Mouse (Mus musculus): ENCODE measurements around the gene A930017K11Rik. TPM values are rescaled to one million over a fixed set of nuclear protein-coding genes. Genes with fewer than 3 reads are reported as not detected.

A930017K11Rik gene
- polyA plus RNA-seq, 1 experiment, result 0.25 TPM

DNA sequence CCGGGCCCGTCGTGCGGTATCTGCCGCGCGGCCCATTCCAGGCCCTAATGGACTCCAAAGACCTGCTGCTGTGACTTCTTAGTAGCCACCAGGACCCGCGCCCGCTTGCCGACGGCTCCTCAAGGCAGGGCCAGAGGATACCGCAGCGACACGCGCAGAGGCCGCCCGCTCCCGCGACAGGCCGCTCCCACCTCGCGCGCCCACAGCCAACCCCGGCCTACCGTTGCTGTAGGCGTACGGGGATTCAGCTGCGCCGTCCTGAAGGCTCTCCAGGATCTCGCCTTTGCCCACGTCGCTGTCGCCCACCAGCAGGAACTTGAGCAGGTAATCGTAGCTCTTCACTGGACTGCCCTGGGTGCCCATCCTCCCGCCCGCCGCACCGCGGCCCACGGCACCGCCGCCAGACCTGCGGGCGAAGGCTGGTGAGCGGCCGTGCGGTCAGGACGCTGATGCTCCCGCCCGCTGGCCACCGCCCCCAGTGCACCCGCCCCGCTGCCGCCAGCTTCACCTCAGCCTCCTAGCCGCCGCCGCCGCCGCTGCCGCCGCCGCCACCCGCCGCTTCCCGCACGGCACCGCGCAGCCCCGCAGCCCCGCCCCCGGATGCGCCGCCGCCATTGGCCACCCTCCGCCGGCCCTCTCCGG, 33.1 kb downstream of the A930017K11Rik start, which contains the start of gene Rab40c:
Rab40c (minus strand) TSS at position 584 of the 642 bp plus-strand sequence.
- Histone ChIP-seq H3K4me1 (ENCODE audit: control insufficient read depth) (peaks cover 67% of the 10 kb centered on the region), H3K36me3 (ENCODE audit: control insufficient read depth) (peaks cover 27% of the 10 kb centered on the region)

DNA sequence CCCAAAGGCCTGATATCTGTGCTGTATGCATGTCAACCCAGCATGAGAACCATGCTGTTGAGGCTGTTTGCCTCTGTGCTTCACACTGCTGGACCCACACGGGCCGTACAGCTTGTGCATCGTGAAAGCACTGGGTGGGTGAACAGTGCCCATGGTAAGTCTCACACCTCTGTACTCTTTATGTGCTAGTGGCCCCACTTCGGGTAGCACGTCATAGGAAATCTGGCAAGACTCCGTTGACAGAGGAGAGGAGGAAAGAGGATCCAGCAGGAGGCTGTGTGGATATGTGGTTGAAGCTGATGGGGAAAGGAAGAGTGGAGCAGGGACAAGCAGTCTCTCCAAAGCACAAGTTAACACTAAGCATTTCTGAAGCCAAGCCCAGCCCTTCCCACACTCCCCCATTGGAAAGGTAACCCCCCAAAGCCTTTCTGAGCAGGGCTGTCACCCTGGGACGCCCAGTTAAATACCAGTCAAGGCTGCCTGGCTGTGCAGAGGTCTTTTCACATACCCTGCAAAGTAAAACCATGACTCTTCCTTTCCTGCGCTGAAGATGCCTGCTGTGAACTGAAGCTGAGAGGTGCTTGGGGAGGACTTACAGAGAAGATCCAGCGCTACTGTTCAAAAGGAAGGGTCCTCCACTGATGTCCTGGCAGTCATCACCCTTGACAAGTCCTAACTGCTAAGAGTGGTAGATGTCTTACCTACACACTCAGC, 34.2 kb downstream of the A930017K11Rik start:
- TF ChIP-seq TAL1 (IDR thresholded peaks at IDR 0.05; ENCODE audit: low read length) (no peak), GATA1 (IDR thresholded peaks at IDR 0.05; ENCODE audit: low read length) (no peak)
- Histone ChIP-seq H3K4me1 (ENCODE audit: control insufficient read depth) (peaks cover 74% of the 10 kb centered on the region), H3K27me3 (ENCODE audit: control insufficient read depth) (no peaks in the 10 kb centered on the region), H3K4me3 (replicated peaks) (peak overlapping the region; percentile 73), H3K9me3 (ENCODE audit: control insufficient read depth, low read length) (no peaks in the 10 kb centered on the region), H3K36me3 (ENCODE audit: control insufficient read depth) (peaks cover 23% of the 10 kb centered on the region)

More for the DNA sequence above, 33.1 kb downstream of the A930017K11Rik start, which contains the start of gene Rab40c:
- H3K27me3 ChIP-seq (ENCODE audit: control insufficient read depth), result no peaks in the 10 kb centered on the region
- TF ChIP-seq TAL1 (IDR thresholded peaks at IDR 0.05; ENCODE audit: low read length) (no peak), GATA1 (IDR thresholded peaks at IDR 0.05; ENCODE audit: low read length) (no peak)
- peak within 1 kb of the TSS; percentile 73 for H3K4me3 ChIP-seq (replicated peaks)
- H3K9me3 ChIP-seq (ENCODE audit: control insufficient read depth, low read length), result no peaks in the 10 kb centered on the region

DNA sequence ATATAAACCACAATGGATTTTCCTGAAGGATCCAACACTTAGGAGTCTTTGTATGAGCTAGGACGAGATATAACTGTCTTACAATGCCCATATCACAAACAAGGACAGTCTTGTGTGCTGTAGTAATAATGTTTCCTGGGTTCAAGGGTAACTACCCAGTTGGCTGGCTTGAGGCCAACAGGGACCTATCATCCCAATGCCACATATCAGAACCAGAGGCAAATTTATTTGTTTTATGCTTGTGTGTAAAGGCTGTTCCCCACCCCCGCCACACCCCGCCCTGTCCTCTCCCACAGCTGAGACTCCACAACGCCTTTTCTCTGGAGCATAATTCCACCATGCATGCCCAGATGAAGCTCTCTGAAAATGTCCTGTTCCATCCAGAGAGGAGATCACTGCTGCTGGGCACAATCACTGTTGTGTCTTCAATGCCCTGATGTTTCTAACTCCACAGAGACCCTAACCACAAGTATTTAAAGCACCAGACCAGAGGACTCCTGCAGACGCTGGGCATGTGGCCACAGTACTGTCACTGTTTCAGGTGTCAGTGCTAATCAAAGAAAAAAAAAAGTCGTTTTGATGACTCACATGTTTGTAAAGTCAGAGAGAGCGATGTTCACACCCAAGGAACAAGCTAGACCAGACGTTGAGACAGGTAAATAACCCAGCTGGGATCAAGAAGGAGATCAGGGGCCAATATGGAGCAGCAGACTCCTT, 35.3 kb downstream of the A930017K11Rik start:
- Histone ChIP-seq H3K27me3 (ENCODE audit: control insufficient read depth) (no peaks in the 10 kb centered on the region), H3K9me3 (ENCODE audit: control insufficient read depth, low read length) (no peaks in the 10 kb centered on the region), H3K4me1 (ENCODE audit: control insufficient read depth) (peaks cover 72% of the 10 kb centered on the region), H3K4me3 (replicated peaks) (no peak overlapping the region), H3K36me3 (ENCODE audit: control insufficient read depth) (peaks cover 14% of the 10 kb centered on the region)
- TF ChIP-seq TAL1 (IDR thresholded peaks at IDR 0.05; ENCODE audit: low read length), result no peak

DNA sequence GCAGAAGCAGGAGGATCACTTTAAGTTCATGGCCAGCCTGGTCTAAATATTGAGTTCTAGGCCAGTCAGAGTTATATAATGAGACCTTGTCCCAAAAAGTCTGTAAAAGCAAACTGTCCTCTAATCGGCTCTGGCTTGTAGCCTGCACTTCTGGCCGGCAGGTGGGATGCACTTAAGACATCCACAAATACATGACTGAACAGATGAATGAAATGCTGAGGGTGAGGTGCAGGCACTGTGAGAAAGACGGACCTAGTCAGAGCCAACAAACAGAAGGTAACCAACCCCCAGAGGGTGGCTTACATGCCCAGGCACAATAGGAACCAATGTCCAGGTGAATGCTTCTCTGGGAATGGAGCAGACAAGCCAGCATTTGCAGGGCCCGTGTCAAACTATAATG, 38.1 kb downstream of the A930017K11Rik start:
- Histone ChIP-seq H3K36me3 (ENCODE audit: control insufficient read depth) (peaks cover 13% of the 10 kb centered on the region), H3K9me3 (ENCODE audit: control insufficient read depth, low read length) (no peaks in the 10 kb centered on the region), H3K27me3 (ENCODE audit: control insufficient read depth) (no peaks in the 10 kb centered on the region), H3K4me3 (replicated peaks) (no peak overlapping the region), H3K4me1 (ENCODE audit: control insufficient read depth) (peaks cover 55% of the 10 kb centered on the region)
- no peak for TF ChIP-seq GATA1 (IDR thresholded peaks at IDR 0.05; ENCODE audit: low read length)
- no peak for TF ChIP-seq TAL1 (IDR thresholded peaks at IDR 0.05; ENCODE audit: low read length)

DNA sequence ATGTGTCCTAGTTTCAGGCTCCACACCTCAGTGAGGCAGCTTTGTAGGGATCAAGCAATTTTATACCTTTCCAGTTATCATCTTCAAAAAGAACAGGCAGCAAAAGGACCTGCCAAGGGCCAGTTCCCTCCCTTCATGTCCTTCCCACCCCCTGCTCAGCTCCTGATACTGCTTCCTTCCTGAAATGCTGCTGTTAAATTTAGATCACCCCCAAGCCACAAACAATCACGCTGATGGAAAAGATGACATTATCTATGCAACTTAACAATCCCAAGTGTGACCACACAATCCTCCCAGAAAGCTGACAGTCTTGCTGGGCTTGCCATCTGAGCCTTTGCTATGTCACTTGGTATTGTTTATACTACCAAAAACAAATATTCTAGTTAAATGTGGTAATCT, 38.5 kb downstream of the A930017K11Rik start:
- Histone ChIP-seq H3K9me3 (ENCODE audit: control insufficient read depth, low read length) (no peaks in the 10 kb centered on the region), H3K4me1 (ENCODE audit: control insufficient read depth) (peaks cover 51% of the 10 kb centered on the region), H3K36me3 (ENCODE audit: control insufficient read depth) (peaks cover 13% of the 10 kb centered on the region), H3K27me3 (ENCODE audit: control insufficient read depth) (no peaks in the 10 kb centered on the region), H3K4me3 (replicated peaks) (no peak overlapping the region)
- TF ChIP-seq TAL1 (IDR thresholded peaks at IDR 0.05; ENCODE audit: low read length), result no peak
- no peak for TF ChIP-seq GATA1 (IDR thresholded peaks at IDR 0.05; ENCODE audit: low read length)

DNA sequence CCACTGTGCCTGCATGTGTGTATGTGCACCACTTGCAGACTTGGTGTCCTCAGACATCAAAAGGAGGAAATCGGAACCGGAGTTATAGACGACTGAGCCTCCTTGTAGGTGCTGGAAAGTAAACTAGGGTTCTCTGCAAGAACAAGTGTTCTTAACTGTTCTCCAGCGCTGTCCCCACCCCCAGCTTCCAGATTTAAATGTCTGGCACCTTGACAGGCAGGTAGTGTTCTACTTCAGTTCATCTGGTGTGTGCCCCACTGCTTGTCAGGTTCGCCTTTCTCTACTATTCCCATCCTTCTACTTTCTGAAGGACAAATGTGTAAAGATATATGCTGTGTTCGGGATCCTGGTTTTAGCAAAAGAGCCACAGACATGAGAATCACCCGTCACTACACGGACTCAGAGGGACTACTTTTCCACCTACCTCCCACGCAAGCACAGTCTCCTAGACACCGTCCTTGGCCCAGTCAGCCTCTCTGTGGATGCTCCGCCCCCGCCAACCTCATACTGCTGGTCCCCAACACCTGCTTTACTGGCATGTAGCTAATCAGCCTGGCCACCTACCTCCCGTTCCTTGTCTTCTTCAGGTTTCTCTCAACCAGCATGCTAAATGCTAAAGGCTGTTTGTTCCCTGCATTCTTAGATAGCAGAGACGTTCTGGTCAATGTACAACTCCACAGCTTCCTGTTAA, 39.0 kb downstream of the A930017K11Rik start:
- Histone ChIP-seq H3K4me3 (replicated peaks) (no peak overlapping the region), H3K36me3 (ENCODE audit: control insufficient read depth) (peaks cover 13% of the 10 kb centered on the region), H3K27me3 (ENCODE audit: control insufficient read depth) (no peaks in the 10 kb centered on the region), H3K9me3 (ENCODE audit: control insufficient read depth, low read length) (no peaks in the 10 kb centered on the region), H3K4me1 (ENCODE audit: control insufficient read depth) (peaks cover 45% of the 10 kb centered on the region)
- no peak for TF ChIP-seq GATA1 (IDR thresholded peaks at IDR 0.05; ENCODE audit: low read length)
- no peak for TF ChIP-seq TAL1 (IDR thresholded peaks at IDR 0.05; ENCODE audit: low read length)

DNA sequence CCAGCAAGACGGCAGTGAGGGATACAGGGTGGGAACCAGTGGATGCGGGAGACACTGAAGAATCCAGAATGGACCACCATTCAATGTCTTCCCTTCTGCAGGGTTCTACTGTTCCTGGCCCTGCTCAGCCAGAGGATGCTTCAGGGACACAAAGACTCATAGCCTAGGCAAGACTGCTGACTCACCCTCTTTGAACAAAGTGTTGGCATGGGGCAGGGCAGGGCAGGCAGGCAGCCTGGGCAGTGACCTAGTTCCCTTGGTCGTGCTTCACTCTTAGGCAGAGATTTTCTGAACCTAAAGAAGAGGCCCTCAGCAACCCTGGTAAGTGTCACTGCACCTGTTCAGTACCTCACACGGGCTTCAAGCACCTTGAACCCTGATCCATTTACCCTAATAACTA, 40.5 kb downstream of the A930017K11Rik start:
- peaks cover 30% of the 10 kb centered on the region for H3K4me1 ChIP-seq (ENCODE audit: control insufficient read depth)
- H3K36me3 ChIP-seq (ENCODE audit: control insufficient read depth), result peaks cover 9% of the 10 kb centered on the region
- H3K9me3 ChIP-seq (ENCODE audit: control insufficient read depth, low read length), result no peaks in the 10 kb centered on the region
- H3K27me3 ChIP-seq (ENCODE audit: control insufficient read depth), result no peaks in the 10 kb centered on the region
- no peak overlapping the region for H3K4me3 ChIP-seq (replicated peaks)
- TF ChIP-seq TAL1 (IDR thresholded peaks at IDR 0.05; ENCODE audit: low read length), result no peak
- TF ChIP-seq GATA1 (IDR thresholded peaks at IDR 0.05; ENCODE audit: low read length), result no peak

DNA sequence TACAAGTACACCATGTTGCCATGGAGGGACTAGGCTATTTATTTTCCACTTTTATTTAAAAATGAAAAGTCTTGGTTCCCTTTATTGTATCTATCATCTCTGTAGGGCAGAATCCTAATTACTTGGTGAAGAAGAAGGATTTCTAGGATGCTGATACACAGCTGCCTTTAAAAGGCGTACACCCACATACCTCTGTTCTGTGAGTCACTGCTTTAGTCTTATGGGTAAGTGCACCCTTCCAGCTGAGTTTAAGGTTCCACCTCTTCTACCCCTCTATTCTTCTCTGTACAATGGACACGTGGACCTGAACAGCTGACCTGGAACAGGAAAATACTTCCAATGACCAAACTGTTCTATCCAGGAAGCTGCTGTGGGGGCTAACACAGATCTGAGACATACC, 44.7 kb downstream of the A930017K11Rik start:
- no peaks in the 10 kb centered on the region for H3K9me3 ChIP-seq (ENCODE audit: control insufficient read depth, low read length)
- peaks cover 16% of the 10 kb centered on the region for H3K4me1 ChIP-seq (ENCODE audit: control insufficient read depth)
- H3K36me3 ChIP-seq (ENCODE audit: control insufficient read depth), result peaks cover 4% of the 10 kb centered on the region
- TF ChIP-seq GATA1 (IDR thresholded peaks at IDR 0.05; ENCODE audit: low read length), result no peak
- TF ChIP-seq TAL1 (IDR thresholded peaks at IDR 0.05; ENCODE audit: low read length), result no peak
- no peaks in the 10 kb centered on the region for H3K27me3 ChIP-seq (ENCODE audit: control insufficient read depth)
- H3K4me3 ChIP-seq (replicated peaks), result no peak overlapping the region

Data from erythroblast, embryonic 14.5 days (primary cell).